Mouse (Mus musculus): ENCODE data around the gene Tmem106b. TPM values are rescaled to one million over a fixed set of nuclear protein-coding genes. Genes with fewer than 3 reads are reported as not detected.

Tmem106b gene
- 23.0 and 28.0 TPM in 2 replicates for polyA plus RNA-seq (2012; rRNA removed)
- 44.7 and 47.1 TPM in 2 replicates for polyA plus RNA-seq (2014; fragmentation: Nextera tagmentation; extraction: Ambion mirVana)

DNA sequence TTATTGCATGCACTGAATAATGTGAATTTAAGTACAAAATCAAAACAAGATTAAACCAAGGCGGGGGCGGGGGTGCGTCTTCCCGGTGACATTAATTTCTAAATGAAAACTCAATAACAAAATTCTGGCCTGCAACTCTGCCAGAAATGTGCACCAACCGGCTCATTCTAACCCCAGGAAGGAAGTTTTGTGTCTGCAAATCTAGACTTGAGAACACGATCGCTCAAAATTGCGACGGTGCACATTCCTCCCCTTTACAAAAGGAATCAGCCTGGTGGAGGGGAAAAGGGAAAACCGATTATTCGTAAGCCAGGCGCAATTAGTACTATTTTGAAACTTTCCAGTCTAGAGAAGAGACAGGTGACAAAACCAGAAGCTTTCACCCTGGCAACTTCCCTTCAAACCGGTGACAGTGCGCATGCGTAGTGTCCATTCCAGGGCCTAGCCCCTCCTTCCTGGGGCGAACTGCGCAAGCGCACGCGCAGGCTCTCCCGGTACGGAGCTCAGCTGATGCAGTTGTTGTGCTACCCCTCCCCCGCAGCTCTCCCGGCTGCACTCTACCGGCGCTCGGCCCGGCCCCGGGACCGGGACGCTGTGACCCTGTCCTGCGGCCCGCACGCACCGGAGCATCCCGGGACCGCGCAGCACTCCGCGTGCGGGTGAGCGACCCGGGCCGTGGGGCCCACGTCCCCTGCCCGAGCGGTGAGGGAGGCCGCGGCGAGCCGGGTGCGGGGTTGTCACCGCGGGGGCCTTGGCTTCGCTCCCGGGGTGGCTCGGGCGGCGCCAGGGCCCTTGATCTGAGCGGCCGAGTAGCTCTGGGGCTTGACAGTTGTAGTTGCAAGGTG, at the start of gene Tmem106b:
Gene Tmem106b (plus strand): TSS at position 458 of the 845 bp plus-strand sequence.
- Histone ChIP-seq H3K9ac (ENCODE audit: low read depth, low read length, severe bottlenecking) (peak within 1 kb of the TSS; percentile 94), H3K4me3 (replicated peaks; ENCODE audit: low read length) (peak within 1 kb of the TSS; percentile 89), H3K27me3 (ENCODE audit: control insufficient read depth, insufficient read depth, low read length) (no peaks in the 10 kb centered on the region), H3K27ac (replicated peaks; ENCODE audit: low read depth, low read length) (peak within 1 kb of the TSS; percentile 67), H3K36me3 (ENCODE audit: control insufficient read depth, insufficient read depth, low read length) (peaks cover 23% of the 10 kb centered on the region), H3K9me3 (ENCODE audit: control insufficient read depth, low read length) (no peaks in the 10 kb centered on the region), H3K4me2 (replicated peaks; ENCODE audit: low read depth, low read length, severe bottlenecking) (peak within 1 kb of the TSS; percentile 53), H3K4me1 (ENCODE audit: control insufficient read depth, insufficient read depth, low read length) (peaks cover 3% of the 10 kb centered on the region; the same call in 1 of the 2 replicates)
- 4% methylated on average over 48 of the region's 61 CpGs for whole genome bisulfite sequencing
- ATAC-seq (ENCODE audit: low FRiP score, low read depth), result peak; percentile 97
- DNase-seq (ENCODE audit: low spot score), result peak; percentile 97
- TF ChIP-seq POLR2A (IDR thresholded peaks at IDR 0.05; ENCODE audit: borderline replicate concordance, extremely low read depth, insufficient read depth, insufficient read length), result peak; percentile 72; the same call in 1 of the 2 replicates

DNA sequence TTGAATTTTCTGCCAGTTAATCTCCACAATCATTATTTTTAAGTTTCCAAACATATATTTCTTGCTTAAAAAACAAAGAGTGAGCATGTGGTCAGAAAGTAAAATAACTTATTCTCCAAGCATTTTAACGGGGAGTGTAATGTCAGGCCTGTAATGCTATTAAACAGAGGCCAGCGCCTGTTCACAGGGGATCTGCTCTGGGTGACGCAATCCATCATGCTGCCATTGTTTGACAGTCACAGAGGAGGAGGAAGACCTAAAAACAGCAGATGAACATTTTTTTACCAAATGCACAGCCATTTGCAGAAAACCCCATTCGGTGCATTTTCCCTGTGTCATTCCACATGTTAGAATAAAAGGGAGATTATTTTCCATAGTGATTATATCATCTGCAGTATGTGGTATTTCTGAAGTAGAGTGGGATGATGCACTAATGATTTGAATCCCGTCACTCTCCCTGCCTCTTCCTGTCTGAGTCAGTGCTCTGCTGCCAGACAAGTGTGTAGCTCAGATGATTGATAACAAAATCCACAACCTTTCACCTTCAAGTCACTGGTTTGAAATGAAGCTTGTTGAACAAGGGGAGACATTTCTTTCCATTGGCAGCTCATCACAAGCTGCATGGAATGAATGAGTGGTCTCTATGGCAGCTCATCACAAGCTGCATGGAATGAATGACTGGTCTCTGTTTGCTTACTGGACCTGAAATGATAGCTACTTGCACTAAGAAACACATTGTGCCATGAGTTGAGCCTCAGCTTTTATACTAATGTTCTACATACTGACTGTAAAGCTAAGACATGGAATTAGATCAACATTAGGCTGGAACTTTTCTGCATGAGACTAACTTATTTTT, 48.1 kb upstream of the Tmem106b start:
- H3K27ac ChIP-seq (replicated peaks; ENCODE audit: low read depth, low read length), result no peak overlapping the region
- no peak for ATAC-seq (ENCODE audit: low FRiP score, low read depth)
- no peak for TF ChIP-seq POLR2A (IDR thresholded peaks at IDR 0.05; ENCODE audit: borderline replicate concordance, extremely low read depth, insufficient read depth, insufficient read length)
- 0 out of 2 replicates have a peak, but pooled peaks cover 2% of the 10 kb centered on the region for H3K4me1 ChIP-seq (ENCODE audit: control insufficient read depth, insufficient read depth, low read length)
- no peak overlapping the region for H3K4me2 ChIP-seq (replicated peaks; ENCODE audit: low read depth, low read length, severe bottlenecking)
- WGBS, result 42% methylated on average over 5 of the region's 5 CpGs
- no peak for DNase-seq (ENCODE audit: low spot score)
- no peak overlapping the region for H3K9ac ChIP-seq (ENCODE audit: low read depth, low read length, severe bottlenecking)
- H3K27me3 ChIP-seq (ENCODE audit: control insufficient read depth, insufficient read depth, low read length), result no peaks in the 10 kb centered on the region
- H3K9me3 ChIP-seq (ENCODE audit: control insufficient read depth, low read length), result no peaks in the 10 kb centered on the region
- no peaks in the 10 kb centered on the region for H3K36me3 ChIP-seq (ENCODE audit: control insufficient read depth, insufficient read depth, low read length)
- H3K4me3 ChIP-seq (replicated peaks; ENCODE audit: low read length), result no peak overlapping the region

DNA sequence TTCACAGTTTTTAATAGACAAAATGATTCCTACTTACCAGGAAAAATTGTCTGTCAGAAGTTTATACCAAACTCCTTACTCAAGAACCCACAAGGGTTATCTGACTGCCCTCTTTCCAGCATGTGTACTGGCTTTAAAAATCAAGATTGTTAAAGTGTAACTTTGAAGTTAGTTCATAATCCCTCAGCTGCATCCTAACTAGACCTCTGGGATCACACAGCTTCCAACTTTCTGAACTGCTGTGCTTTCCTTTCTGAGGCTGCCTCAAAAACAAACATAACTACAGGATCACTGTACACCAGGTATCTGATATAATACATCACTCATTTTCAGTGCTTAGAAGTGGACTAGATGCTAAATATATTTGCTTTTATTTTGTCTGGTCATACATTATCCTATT, 39.0 kb upstream of the Tmem106b start:
- no peaks in the 10 kb centered on the region for H3K9me3 ChIP-seq (ENCODE audit: control insufficient read depth, low read length)
- no peak for DNase-seq (ENCODE audit: low spot score)
- no peaks in the 10 kb centered on the region for H3K27me3 ChIP-seq (ENCODE audit: control insufficient read depth, insufficient read depth, low read length)
- no peaks in the 10 kb centered on the region for H3K36me3 ChIP-seq (ENCODE audit: control insufficient read depth, insufficient read depth, low read length)
- H3K4me1 ChIP-seq (ENCODE audit: control insufficient read depth, insufficient read depth, low read length), result no peaks in the 10 kb centered on the region
- ATAC-seq (ENCODE audit: low FRiP score, low read depth), result no peak
- TF ChIP-seq POLR2A (IDR thresholded peaks at IDR 0.05; ENCODE audit: borderline replicate concordance, extremely low read depth, insufficient read depth, insufficient read length), result no peak
- H3K4me2 ChIP-seq (replicated peaks; ENCODE audit: low read depth, low read length, severe bottlenecking), result no peak overlapping the region
- H3K9ac ChIP-seq (ENCODE audit: low read depth, low read length, severe bottlenecking), result no peak overlapping the region
- no peak overlapping the region for H3K4me3 ChIP-seq (replicated peaks; ENCODE audit: low read length)
- no peak overlapping the region for H3K27ac ChIP-seq (replicated peaks; ENCODE audit: low read depth, low read length)

DNA sequence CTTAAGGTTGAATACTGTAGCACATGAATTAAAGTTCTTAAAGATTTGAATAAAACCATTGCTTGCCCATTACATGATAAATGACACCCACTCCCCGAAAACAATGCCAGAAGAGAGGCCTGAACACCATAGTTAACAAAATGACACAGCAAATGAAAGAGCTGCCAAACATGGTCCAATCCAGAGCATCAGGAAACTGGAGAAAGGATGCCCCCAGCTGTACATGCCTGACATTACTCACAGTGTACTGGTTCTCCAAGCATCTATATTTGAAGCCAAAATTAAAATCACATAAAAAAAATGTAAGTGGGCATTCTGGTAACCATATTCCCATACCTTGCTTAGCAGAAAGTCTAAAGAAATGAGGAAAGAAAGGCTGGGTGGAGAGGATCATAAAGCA, 38.6 kb upstream of the Tmem106b start:
- no peaks in the 10 kb centered on the region for H3K27me3 ChIP-seq (ENCODE audit: control insufficient read depth, insufficient read depth, low read length)
- no peak overlapping the region for H3K4me3 ChIP-seq (replicated peaks; ENCODE audit: low read length)
- H3K36me3 ChIP-seq (ENCODE audit: control insufficient read depth, insufficient read depth, low read length), result no peaks in the 10 kb centered on the region
- no peak overlapping the region for H3K27ac ChIP-seq (replicated peaks; ENCODE audit: low read depth, low read length)
- no peaks in the 10 kb centered on the region for H3K4me1 ChIP-seq (ENCODE audit: control insufficient read depth, insufficient read depth, low read length)
- H3K9me3 ChIP-seq (ENCODE audit: control insufficient read depth, low read length), result no peaks in the 10 kb centered on the region
- TF ChIP-seq POLR2A (IDR thresholded peaks at IDR 0.05; ENCODE audit: borderline replicate concordance, extremely low read depth, insufficient read depth, insufficient read length), result no peak
- DNase-seq (ENCODE audit: low spot score) (peak; percentile 21), ATAC-seq (ENCODE audit: low FRiP score, low read depth) (no peak)
- no peak overlapping the region for H3K4me2 ChIP-seq (replicated peaks; ENCODE audit: low read depth, low read length, severe bottlenecking)
- no peak overlapping the region for H3K9ac ChIP-seq (ENCODE audit: low read depth, low read length, severe bottlenecking)
- WGBS, result 50% methylated on average over 1 of the region's 1 CpGs
